Mouse (Mus musculus): Measurements from ENCODE around the gene Timp3.

- TF ChIP-seq ZNF384 (IDR thresholded peaks at IDR 0.05; ENCODE audit: low read depth, low read length) = no peak
- no peak for TF ChIP-seq HCFC1 (IDR thresholded peaks at IDR 0.05; ENCODE audit: borderline replicate concordance, insufficient read depth, low read length)
- no peak for TF ChIP-seq ZC3H11A (IDR thresholded peaks at IDR 0.05; ENCODE audit: borderline replicate concordance, low read depth, low read length)
- TF ChIP-seq MAFK (IDR thresholded peaks at IDR 0.05; ENCODE audit: insufficient read depth, low read depth, low read length) = no peak
Observed at GRCm38 (mm10) chr10:86275585-86275984, 24.6 kb upstream of the Timp3 start.
